Mouse (Mus musculus): ENCODE measurements around the gene Sparc.
A peak's percentile ranks its signal among the peaks of the same experiment; 100 is the strongest.
"Not testable (repeated sequence)": the region's sequence is repeated elsewhere in the genome, so short reads cannot be mapped to it uniquely, and the experiment has no call there.

Sparc gene

GRCm38 (mm10) chr11:55432981-55433380 is 10.0 kb upstream of the Sparc start:
- no peak for DNase-seq

- no peak for DNase-seq
Observed at GRCm38 (mm10) chr11:55429973-55430372, 7.0 kb upstream of the Sparc start.

- peak; percentile 95 for DNase-seq
Observed at GRCm38 (mm10) chr11:55428186-55429012, 5.4 kb upstream of the Sparc start.

GRCm38 (mm10) chr11:55424746-55425360 is 1.9 kb upstream of the Sparc start:
- DNase-seq, result no peak

GRCm38 (mm10) chr11:55423756-55424155 is 773 bp upstream of the Sparc start:
- peak; percentile 43 for DNase-seq

GRCm38 (mm10) chr11:55419678-55420307 is 3.2 kb downstream of the Sparc start:
- peak; percentile 82 for DNase-seq

GRCm38 (mm10) chr11:55419296-55419677 is 3.7 kb downstream of the Sparc start:
- DNase-seq, result peak; percentile 29

- no peak for DNase-seq
Observed at GRCm38 (mm10) chr11:55418704-55419061, 4.3 kb downstream of the Sparc start.

GRCm38 (mm10) chr11:55417898-55418703 is 4.9 kb downstream of the Sparc start:
- DNase-seq, result peak; percentile 81

GRCm38 (mm10) chr11:55416609-55417265 is 6.2 kb downstream of the Sparc start:
- DNase-seq, result peak; percentile 37

- not testable (repeated sequence) for DNase-seq
Observed at GRCm38 (mm10) chr11:55415731-55416130, 7.3 kb downstream of the Sparc start.

GRCm38 (mm10) chr11:55415036-55415704 is 7.8 kb downstream of the Sparc start:
- peak; percentile 63 for DNase-seq

- DNase-seq, result peak; percentile 46
Observed at GRCm38 (mm10) chr11:55414314-55414713, 8.7 kb downstream of the Sparc start.

GRCm38 (mm10) chr11:55413416-55413796 is 9.6 kb downstream of the Sparc start:
- DNase-seq, result no peak

GRCm38 (mm10) chr11:55412680-55413415 is 10.1 kb downstream of the Sparc start:
- DNase-seq, result no peak

GRCm38 (mm10) chr11:55412034-55412433 is 10.9 kb downstream of the Sparc start:
- no peak for DNase-seq

- DNase-seq, result no peak
Observed at GRCm38 (mm10) chr11:55410502-55410901, 12.5 kb downstream of the Sparc start.

GRCm38 (mm10) chr11:55410005-55410404 is 13.0 kb downstream of the Sparc start:
- no peak for DNase-seq

- DNase-seq, result no peak
Observed at GRCm38 (mm10) chr11:55407133-55407532, 15.8 kb downstream of the Sparc start.

GRCm38 (mm10) chr11:55405601-55406469 is 17.1 kb downstream of the Sparc start:
- DNase-seq, result peak; percentile 89

All from kidney, postnatal 14 days (tissue).